Mouse (Mus musculus) myocyte (in vitro differentiated cells): ENCODE measurements around the gene Nos1ap. TPM values are rescaled to one million over a fixed set of nuclear protein-coding genes. Genes with fewer than 3 reads are reported as not detected.

Source experiments
- H3K27me3 ChIP-seq: one replicate; pipeline ENCODE4 v1.6.1; 2011; ENCODE audit not compliant: control insufficient read depth, insufficient read depth, insufficient read length
- H3K36me3 ChIP-seq: one replicate; pipeline ENCODE4 v1.6.1; 2011; ENCODE audit not compliant: control insufficient read depth, insufficient read depth
- H3K4me2 ChIP-seq: one replicate; pipeline ENCODE4 v1.6.1; 2011; ENCODE audit warnings: low read depth, control low read depth
- H3K4me3 ChIP-seq: one replicate; pipeline ENCODE4 v1.5.1; 2011; ENCODE audit warnings: mild to moderate bottlenecking, control low read depth, moderate library complexity
- H3K79me2 ChIP-seq: one replicate; pipeline ENCODE4 v1.6.1; 2011; ENCODE audit not compliant: control insufficient read depth, insufficient read depth
- H3ac ChIP-seq: one replicate; pipeline ENCODE4 v1.6.1; 2011; ENCODE audit not compliant: control insufficient read depth, insufficient read length
- CEBPB ChIP-seq: IDR thresholded peaks from 2 replicates; pipeline ENCODE4 v1.6.1; 2011; ENCODE audit warnings: mild to moderate bottlenecking, moderate library complexity; ENCODE audit not compliant: poor library complexity, insufficient read depth, severe bottlenecking
- E2F4 ChIP-seq: IDR thresholded peaks from one replicate; pipeline ENCODE4 v1.6.1; 2011; ENCODE audit warnings: mild to moderate bottlenecking, control low read depth, moderate library complexity; ENCODE audit not compliant: insufficient read depth
- MAX ChIP-seq: IDR thresholded peaks from one replicate; pipeline ENCODE4 v1.6.1; 2011; ENCODE audit warnings: low read depth, mild to moderate bottlenecking, control low read depth
- MYOD1 ChIP-seq, 3 experiments: IDR thresholded peaks; one replicate each; pipeline ENCODE4 v1.6.1; 2011; ENCODE audit warnings: control low read depth in 2 of 3, low read depth in 2 of 3, mild to moderate bottlenecking in 2 of 3, moderate library complexity in 1 of 3; ENCODE audit not compliant: insufficient read length in 2 of 3, control insufficient read depth in 1 of 3
- MYOG ChIP-seq, 3 experiments: IDR thresholded peaks; one replicate each; pipeline ENCODE4 v1.6.1; 2011; ENCODE audit warnings: control low read depth in 2 of 3, low read depth in 2 of 3, mild to moderate bottlenecking in 2 of 3; ENCODE audit not compliant: insufficient read length in 2 of 3, control insufficient read depth in 1 of 3, insufficient read depth in 1 of 3
- POLR2A ChIP-seq: IDR thresholded peaks from one replicate; pipeline ENCODE4 v1.6.1; 2011; ENCODE audit warnings: low read depth, mild to moderate bottlenecking, control low read depth, moderate library complexity; ENCODE audit not compliant: insufficient read length
- POLR2AphosphoS2 ChIP-seq: IDR thresholded peaks from one replicate; pipeline ENCODE4 v1.6.1; 2011; ENCODE audit warnings: low read depth, control low read depth; ENCODE audit not compliant: insufficient read length
- REST ChIP-seq: IDR thresholded peaks from one replicate; pipeline ENCODE4 v1.6.1; 2011; ENCODE audit warnings: mild to moderate bottlenecking, control low read depth, moderate library complexity; ENCODE audit not compliant: insufficient read depth, insufficient read length
- SRF ChIP-seq: IDR thresholded peaks from one replicate; pipeline ENCODE4 v1.6.1; 2011; ENCODE audit warnings: low read depth; ENCODE audit not compliant: control insufficient read depth, insufficient read length
- TCF12 ChIP-seq: IDR thresholded peaks from one replicate; pipeline ENCODE4 v1.6.1; 2011; ENCODE audit warnings: mild to moderate bottlenecking, control low read depth; ENCODE audit not compliant: poor library complexity, insufficient read depth, severe bottlenecking
- TCF3 ChIP-seq: IDR thresholded peaks from one replicate; pipeline ENCODE4 v1.6.1; 2011; ENCODE audit warnings: low read depth, control low read depth; ENCODE audit not compliant: insufficient read length
- USF1 ChIP-seq: IDR thresholded peaks from one replicate; pipeline ENCODE4 v1.6.1; 2011; ENCODE audit warnings: low read depth, mild to moderate bottlenecking, control low read depth, moderate library complexity
- polyA plus RNA-seq: library from polyadenylated mRNA; unstranded; fragments of >200 nt; fragmentation: generic; extraction: Trizol; gene quantifications from one replicate; pipeline ENCODE4 v1.2.1, GENCODE M21; 2012; ENCODE audit warnings: missing spikeins

Gene Nos1ap
- polyA plus RNA-seq, 1 experiment, result 0.14 TPM

DNA sequence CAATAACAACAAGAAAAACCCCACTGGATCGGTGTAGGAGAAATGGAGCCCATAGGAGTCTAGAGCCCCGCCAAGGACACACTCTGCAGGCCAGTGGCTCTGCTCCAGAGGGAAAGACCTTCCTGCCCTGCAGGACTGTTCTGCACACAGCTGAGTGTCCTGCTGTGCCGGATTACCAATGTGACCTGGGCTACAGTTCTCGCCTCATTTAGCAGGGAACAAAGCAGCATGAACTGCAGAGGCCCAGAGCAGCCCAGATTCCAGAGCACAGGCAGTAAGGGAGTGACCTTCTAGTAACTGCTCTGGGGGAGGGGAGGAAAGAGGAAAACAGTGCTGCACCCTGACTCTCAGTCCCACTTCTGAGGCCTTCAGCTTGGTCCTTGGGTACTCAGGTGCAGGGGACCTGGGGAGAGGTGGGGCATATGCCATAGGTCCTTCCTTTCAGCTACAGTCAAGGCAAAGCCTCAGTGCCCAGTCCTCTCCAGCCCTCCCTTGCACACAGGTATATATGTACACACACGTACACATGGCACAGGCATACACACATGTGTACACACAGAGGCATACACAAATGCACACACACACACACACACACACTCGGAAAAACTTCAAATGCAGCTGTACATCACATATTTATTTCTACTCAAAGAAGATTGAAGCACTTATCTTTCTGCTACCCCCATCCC lies 68.0 kb downstream of the Nos1ap start:
- H3K79me2 ChIP-seq, result no peaks in the 10 kb centered on the region
- TF ChIP-seq USF1 (no peak), MYOG (IDR thresholded peaks at IDR 0.05; ENCODE audit: control insufficient read depth in 1 of 3, insufficient read depth in 1 of 3, insufficient read length in 2 of 3, low read depth in 2 of 3) (no peak), SRF (no peak), MYOD1 (IDR thresholded peaks at IDR 0.05; ENCODE audit: control insufficient read depth in 1 of 3, insufficient read length in 2 of 3, low read depth in 2 of 3) (no peak), REST (no peak), CEBPB (no peak), MAX (no peak), E2F4 (no peak), POLR2A (no peak), POLR2AphosphoS2 (no peak), TCF12 (no peak), TCF3 (no peak)
- no peak overlapping the region for H3ac ChIP-seq
- H3K27me3 ChIP-seq, result peaks cover 5% of the 10 kb centered on the region
- H3K4me3 ChIP-seq, result no peak overlapping the region
- H3K36me3 ChIP-seq, result no peaks in the 10 kb centered on the region
- no peak overlapping the region for H3K4me2 ChIP-seq

GRCm38 (mm10) chr1:170520206-170520605 lies 69.5 kb downstream of the Nos1ap start:
- no peaks in the 10 kb centered on the region for H3K36me3 ChIP-seq
- H3K4me3 ChIP-seq, result no peak overlapping the region
- no peak overlapping the region for H3ac ChIP-seq
- TF ChIP-seq USF1 (no peak), MYOG (IDR thresholded peaks at IDR 0.05; ENCODE audit: control insufficient read depth in 1 of 3, insufficient read depth in 1 of 3, insufficient read length in 2 of 3, low read depth in 2 of 3) (no peak), MYOD1 (IDR thresholded peaks at IDR 0.05; ENCODE audit: control insufficient read depth in 1 of 3, insufficient read length in 2 of 3, low read depth in 2 of 3) (no peak), CEBPB (no peak), MAX (no peak), REST (no peak), TCF12 (no peak), TCF3 (no peak), E2F4 (no peak), POLR2A (no peak), SRF (no peak), POLR2AphosphoS2 (no peak)
- no peaks in the 10 kb centered on the region for H3K79me2 ChIP-seq
- H3K27me3 ChIP-seq, result peaks cover 5% of the 10 kb centered on the region
- H3K4me2 ChIP-seq, result no peak overlapping the region

GRCm38 (mm10) chr1:170519631-170520030 lies 70.0 kb downstream of the Nos1ap start:
- TF ChIP-seq MAX (no peak), SRF (no peak), MYOD1 (IDR thresholded peaks at IDR 0.05; ENCODE audit: control insufficient read depth in 1 of 3, insufficient read length in 2 of 3, low read depth in 2 of 3) (no peak), USF1 (no peak), TCF12 (no peak), E2F4 (no peak), TCF3 (no peak), POLR2AphosphoS2 (no peak), REST (no peak), POLR2A (no peak), CEBPB (no peak), MYOG (IDR thresholded peaks at IDR 0.05; ENCODE audit: control insufficient read depth in 1 of 3, insufficient read depth in 1 of 3, insufficient read length in 2 of 3, low read depth in 2 of 3) (no peak)
- H3K36me3 ChIP-seq, result no peaks in the 10 kb centered on the region

GRCm38 (mm10) chr1:170516182-170516581 lies 73.5 kb downstream of the Nos1ap start:
- Histone ChIP-seq H3K36me3 (no peaks in the 10 kb centered on the region), H3ac (no peak overlapping the region), H3K79me2 (no peaks in the 10 kb centered on the region), H3K4me2 (no peak overlapping the region), H3K4me3 (no peak overlapping the region), H3K27me3 (no peaks in the 10 kb centered on the region)
- TF ChIP-seq POLR2AphosphoS2 (no peak), REST (no peak), TCF12 (no peak), USF1 (no peak)

More at GRCm38 (mm10) chr1:170519631-170520030, 70.0 kb downstream of the Nos1ap start:
- peaks cover 5% of the 10 kb centered on the region for H3K27me3 ChIP-seq
- H3K4me2 ChIP-seq, result no peak overlapping the region
- no peak overlapping the region for H3K4me3 ChIP-seq
- no peak overlapping the region for H3ac ChIP-seq
- no peaks in the 10 kb centered on the region for H3K79me2 ChIP-seq

DNA sequence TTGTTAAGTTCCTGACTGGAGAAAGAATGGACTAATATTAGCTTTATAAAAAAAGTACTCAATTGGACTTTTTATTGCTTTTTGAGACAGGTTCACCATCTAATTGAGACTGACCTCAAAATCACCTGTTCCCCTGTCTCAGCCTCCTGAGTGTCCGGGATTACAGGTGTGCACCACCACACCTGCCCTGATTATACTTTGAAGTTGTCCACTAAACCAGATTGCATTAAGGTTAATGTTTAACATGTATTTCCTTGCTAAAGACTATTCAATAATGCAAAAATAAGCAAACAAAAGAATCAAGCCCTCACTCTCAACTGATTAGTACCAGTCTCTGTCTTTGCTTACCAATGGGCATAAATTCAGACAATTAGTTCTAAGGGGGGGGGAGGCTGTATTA lies 74.2 kb downstream of the Nos1ap start:
- Histone ChIP-seq H3K79me2 (no peaks in the 10 kb centered on the region), H3K27me3 (no peaks in the 10 kb centered on the region), H3K4me3 (no peak overlapping the region), H3K36me3 (no peaks in the 10 kb centered on the region), H3K4me2 (no peak overlapping the region), H3ac (no peak overlapping the region)
- TF ChIP-seq E2F4 (no peak), SRF (no peak), TCF3 (no peak), CEBPB (no peak), TCF12 (no peak), USF1 (no peak), REST (no peak), POLR2A (no peak), MYOG (IDR thresholded peaks at IDR 0.05; ENCODE audit: control insufficient read depth in 1 of 3, insufficient read depth in 1 of 3, insufficient read length in 2 of 3, low read depth in 2 of 3) (no peak)
